Mouse (Mus musculus): ENCODE results near the gene Mcm2. TPM values are rescaled to one million over a fixed set of nuclear protein-coding genes. Genes with fewer than 3 reads are reported as not detected.

Mcm2 gene
- polyA plus RNA-seq, 1 experiment = 42.1 TPM

DNA sequence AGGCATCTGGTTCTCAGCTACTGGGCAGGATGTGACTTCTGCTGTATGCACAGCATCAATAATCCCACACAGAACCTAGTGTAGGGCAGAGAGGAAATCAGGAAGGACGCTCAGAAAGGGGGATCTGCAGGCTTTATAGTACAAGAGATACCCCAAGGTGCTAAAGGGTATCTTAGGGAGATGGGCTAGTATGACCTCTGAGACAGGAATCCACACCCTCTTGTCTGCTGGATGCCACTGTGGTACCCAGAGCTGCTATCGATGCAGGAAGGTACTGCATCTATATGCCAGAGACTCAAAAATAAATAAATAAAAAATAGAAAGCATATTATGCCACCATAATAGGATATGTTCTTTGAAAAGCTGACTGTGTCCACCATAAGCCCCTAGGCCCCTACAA is 1.0 kb upstream of the Mcm2 start:
- no peak overlapping the region for H3K4me3 ChIP-seq
- H3K79me2 ChIP-seq (ENCODE audit: control insufficient read depth, insufficient read depth) = peaks cover 6% of the 10 kb centered on the region
- no peak overlapping the region for H3ac ChIP-seq (ENCODE audit: control insufficient read depth, insufficient read length)
- no peak overlapping the region for H3K4me2 ChIP-seq (ENCODE audit: low read depth)
- TF ChIP-seq USF1 (IDR thresholded peaks at IDR 0.05; ENCODE audit: low read depth) = no peak
- no peak for TF ChIP-seq MAX (IDR thresholded peaks at IDR 0.05; ENCODE audit: low read depth)
- no peak for TF ChIP-seq CEBPB (IDR thresholded peaks at IDR 0.05; ENCODE audit: insufficient read depth, poor library complexity, severe bottlenecking)
- TF ChIP-seq REST (IDR thresholded peaks at IDR 0.05; ENCODE audit: insufficient read depth, insufficient read length) = no peak
- no peak for TF ChIP-seq POLR2A (IDR thresholded peaks at IDR 0.05; ENCODE audit: insufficient read length, low read depth)
- TF ChIP-seq TCF3 (IDR thresholded peaks at IDR 0.05; ENCODE audit: insufficient read length, low read depth) = no peak
- TF ChIP-seq TCF12 (IDR thresholded peaks at IDR 0.05; ENCODE audit: insufficient read depth, poor library complexity, severe bottlenecking) = no peak
- no peak for TF ChIP-seq MYOD1 (IDR thresholded peaks at IDR 0.05; ENCODE audit: control insufficient read depth in 1 of 3, insufficient read length in 2 of 3, low read depth in 2 of 3)
- TF ChIP-seq POLR2AphosphoS2 (IDR thresholded peaks at IDR 0.05; ENCODE audit: insufficient read length, low read depth) = no peak
- no peaks in the 10 kb centered on the region for H3K36me3 ChIP-seq (ENCODE audit: control insufficient read depth, insufficient read depth)
- no peaks in the 10 kb centered on the region for H3K27me3 ChIP-seq (ENCODE audit: control insufficient read depth, insufficient read depth, insufficient read length)

DNA sequence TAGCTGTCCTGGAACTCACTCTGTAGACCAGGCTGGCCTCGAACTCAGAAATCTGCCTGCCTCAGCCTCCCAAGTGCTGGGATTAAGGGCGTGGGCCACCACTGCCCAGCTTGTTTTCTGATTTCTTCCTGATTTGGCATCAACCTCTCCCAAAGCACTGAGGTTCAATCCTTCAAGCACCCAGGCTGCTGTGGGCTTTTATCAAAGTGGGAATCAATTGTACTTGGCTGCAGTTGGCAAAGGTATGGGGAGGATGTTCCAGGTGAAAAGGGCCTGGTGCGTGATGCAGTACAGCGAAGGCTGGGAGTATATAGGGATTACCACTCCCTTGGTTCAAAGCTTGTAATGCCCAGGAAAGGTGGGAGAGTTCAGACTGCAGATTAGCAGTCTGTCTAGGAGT is 506 bp upstream of the Mcm2 start:
- no peaks in the 10 kb centered on the region for H3K36me3 ChIP-seq (ENCODE audit: control insufficient read depth, insufficient read depth)
- H3K4me3 ChIP-seq = peak overlapping the region; percentile 58
- TF ChIP-seq E2F4 (IDR thresholded peaks at IDR 0.05; ENCODE audit: insufficient read depth) (no peak), POLR2A (IDR thresholded peaks at IDR 0.05; ENCODE audit: insufficient read length, low read depth) (no peak), CEBPB (IDR thresholded peaks at IDR 0.05; ENCODE audit: insufficient read depth, poor library complexity, severe bottlenecking) (no peak), REST (IDR thresholded peaks at IDR 0.05; ENCODE audit: insufficient read depth, insufficient read length) (no peak), TCF3 (IDR thresholded peaks at IDR 0.05; ENCODE audit: insufficient read length, low read depth) (no peak), MYOG (IDR thresholded peaks at IDR 0.05; ENCODE audit: control insufficient read depth in 1 of 3, insufficient read depth in 1 of 3, insufficient read length in 2 of 3, low read depth in 2 of 3) (no peak), MAX (IDR thresholded peaks at IDR 0.05; ENCODE audit: low read depth) (no peak), MYOD1 (IDR thresholded peaks at IDR 0.05; ENCODE audit: control insufficient read depth in 1 of 3, insufficient read length in 2 of 3, low read depth in 2 of 3) (no peak), SRF (IDR thresholded peaks at IDR 0.05; ENCODE audit: control insufficient read depth, insufficient read length, low read depth) (no peak), USF1 (IDR thresholded peaks at IDR 0.05; ENCODE audit: low read depth) (no peak), POLR2AphosphoS2 (IDR thresholded peaks at IDR 0.05; ENCODE audit: insufficient read length, low read depth) (no peak), TCF12 (IDR thresholded peaks at IDR 0.05; ENCODE audit: insufficient read depth, poor library complexity, severe bottlenecking) (no peak)
- no peaks in the 10 kb centered on the region for H3K27me3 ChIP-seq (ENCODE audit: control insufficient read depth, insufficient read depth, insufficient read length)
- peak overlapping the region; percentile 89 for H3K4me2 ChIP-seq (ENCODE audit: low read depth)
- H3K79me2 ChIP-seq (ENCODE audit: control insufficient read depth, insufficient read depth) = peaks cover 6% of the 10 kb centered on the region
- H3ac ChIP-seq (ENCODE audit: control insufficient read depth, insufficient read length) = no peak overlapping the region

DNA sequence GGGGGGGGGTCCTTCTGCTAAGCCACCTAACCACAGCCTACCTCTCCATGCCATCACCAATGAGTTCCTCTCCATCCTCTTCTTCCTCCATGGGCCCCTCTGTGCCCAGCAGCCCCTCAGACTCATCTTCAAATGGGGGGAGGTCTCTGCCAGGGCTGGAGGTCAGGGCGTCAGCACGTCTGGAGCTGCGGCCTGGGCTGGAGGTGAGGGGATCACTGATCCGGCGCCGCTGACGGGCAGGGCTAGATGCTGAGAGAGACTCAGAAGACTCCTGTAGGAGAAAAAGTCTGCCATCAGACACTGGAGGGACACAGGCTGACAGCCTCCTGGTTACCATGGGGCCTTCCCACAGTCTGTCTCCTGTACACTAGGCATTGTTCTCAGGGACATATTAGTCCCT is 1.3 kb downstream of the Mcm2 start:
- no peaks in the 10 kb centered on the region for H3K79me2 ChIP-seq (ENCODE audit: control insufficient read depth, insufficient read depth)
- H3K36me3 ChIP-seq (ENCODE audit: control insufficient read depth, insufficient read depth) = no peaks in the 10 kb centered on the region
- no peak overlapping the region for H3ac ChIP-seq (ENCODE audit: control insufficient read depth, insufficient read length)
- no peaks in the 10 kb centered on the region for H3K27me3 ChIP-seq (ENCODE audit: control insufficient read depth, insufficient read depth, insufficient read length)
- no peak for TF ChIP-seq MYOD1 (IDR thresholded peaks at IDR 0.05; ENCODE audit: control insufficient read depth in 1 of 3, insufficient read length in 2 of 3, low read depth in 2 of 3)
- no peak for TF ChIP-seq MAX (IDR thresholded peaks at IDR 0.05; ENCODE audit: low read depth)
- TF ChIP-seq E2F4 (IDR thresholded peaks at IDR 0.05; ENCODE audit: insufficient read depth) = no peak
- no peak for TF ChIP-seq USF1 (IDR thresholded peaks at IDR 0.05; ENCODE audit: low read depth)
- TF ChIP-seq CEBPB (IDR thresholded peaks at IDR 0.05; ENCODE audit: insufficient read depth, poor library complexity, severe bottlenecking) = no peak
- TF ChIP-seq MYOG (IDR thresholded peaks at IDR 0.05; ENCODE audit: control insufficient read depth in 1 of 3, insufficient read depth in 1 of 3, insufficient read length in 2 of 3, low read depth in 2 of 3) = no peak
- no peak for TF ChIP-seq SRF (IDR thresholded peaks at IDR 0.05; ENCODE audit: control insufficient read depth, insufficient read length, low read depth)
- no peak for TF ChIP-seq REST (IDR thresholded peaks at IDR 0.05; ENCODE audit: insufficient read depth, insufficient read length)
- TF ChIP-seq TCF3 (IDR thresholded peaks at IDR 0.05; ENCODE audit: insufficient read length, low read depth) = no peak
- peak overlapping the region; percentile 89 for H3K4me2 ChIP-seq (ENCODE audit: low read depth)
- peak overlapping the region; percentile 58 for H3K4me3 ChIP-seq

DNA sequence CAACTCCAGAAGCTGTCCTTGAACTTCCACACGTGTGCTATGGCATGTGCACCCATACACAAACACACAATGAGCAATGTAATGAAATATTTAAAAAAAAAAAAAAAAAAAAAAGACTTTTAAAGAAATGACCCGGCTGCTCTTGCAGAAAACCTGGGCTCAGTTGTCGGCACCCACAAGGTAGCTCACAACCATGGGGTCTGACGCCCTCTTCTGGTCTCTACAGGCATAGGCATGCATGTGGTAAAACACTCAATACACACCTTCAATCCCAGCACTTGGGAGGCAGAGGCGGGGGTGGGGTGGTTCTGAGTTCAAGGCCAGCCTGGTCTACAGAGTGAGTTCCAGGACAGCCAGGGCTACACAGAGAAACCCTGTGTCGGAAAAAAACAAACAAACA is 2.6 kb downstream of the Mcm2 start:
- H3K79me2 ChIP-seq (ENCODE audit: control insufficient read depth, insufficient read depth) = no peaks in the 10 kb centered on the region
- H3K4me2 ChIP-seq (ENCODE audit: low read depth) = no peak overlapping the region
- TF ChIP-seq POLR2A (IDR thresholded peaks at IDR 0.05; ENCODE audit: insufficient read length, low read depth) = no peak
- TF ChIP-seq E2F4 (IDR thresholded peaks at IDR 0.05; ENCODE audit: insufficient read depth) = no peak
- no peak for TF ChIP-seq MYOG (IDR thresholded peaks at IDR 0.05; ENCODE audit: control insufficient read depth in 1 of 3, insufficient read depth in 1 of 3, insufficient read length in 2 of 3, low read depth in 2 of 3)
- no peaks in the 10 kb centered on the region for H3K36me3 ChIP-seq (ENCODE audit: control insufficient read depth, insufficient read depth)
- H3K27me3 ChIP-seq (ENCODE audit: control insufficient read depth, insufficient read depth, insufficient read length) = no peaks in the 10 kb centered on the region
- no peak overlapping the region for H3K4me3 ChIP-seq
- H3ac ChIP-seq (ENCODE audit: control insufficient read depth, insufficient read length) = no peak overlapping the region

DNA sequence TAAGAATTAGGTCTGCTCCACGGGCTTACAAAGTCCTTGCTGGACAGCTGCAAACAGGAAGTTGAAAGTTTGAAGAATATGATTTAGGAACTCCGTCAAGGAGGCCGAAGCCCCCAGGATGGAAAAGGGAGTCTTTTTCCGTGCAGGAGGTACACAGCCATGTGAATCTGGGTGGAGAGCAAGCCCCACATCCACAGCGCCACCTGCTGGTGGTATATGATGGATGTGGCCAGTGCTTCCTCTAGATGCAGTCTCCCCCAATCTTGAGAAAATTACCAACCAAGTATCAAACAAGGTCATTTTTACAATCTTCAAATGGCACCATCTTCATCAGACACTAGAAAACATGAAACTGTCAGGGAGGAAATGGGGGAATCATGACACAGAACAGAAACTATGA is 5.0 kb downstream of the Mcm2 start:
- H3K27me3 ChIP-seq (ENCODE audit: control insufficient read depth, insufficient read depth, insufficient read length) = no peaks in the 10 kb centered on the region
- peaks cover 3% of the 10 kb centered on the region for H3K36me3 ChIP-seq (ENCODE audit: control insufficient read depth, insufficient read depth)
- H3K79me2 ChIP-seq (ENCODE audit: control insufficient read depth, insufficient read depth) = no peaks in the 10 kb centered on the region
- no peak for TF ChIP-seq TCF12 (IDR thresholded peaks at IDR 0.05; ENCODE audit: insufficient read depth, poor library complexity, severe bottlenecking)
- TF ChIP-seq MYOG (IDR thresholded peaks at IDR 0.05; ENCODE audit: control insufficient read depth in 1 of 3, insufficient read depth in 1 of 3, insufficient read length in 2 of 3, low read depth in 2 of 3) = no peak
- no peak for TF ChIP-seq E2F4 (IDR thresholded peaks at IDR 0.05; ENCODE audit: insufficient read depth)
- TF ChIP-seq REST (IDR thresholded peaks at IDR 0.05; ENCODE audit: insufficient read depth, insufficient read length) = no peak
- TF ChIP-seq TCF3 (IDR thresholded peaks at IDR 0.05; ENCODE audit: insufficient read length, low read depth) = no peak
- no peak overlapping the region for H3K4me3 ChIP-seq
- no peak overlapping the region for H3K4me2 ChIP-seq (ENCODE audit: low read depth)
- no peak overlapping the region for H3ac ChIP-seq (ENCODE audit: control insufficient read depth, insufficient read length)
